Mouse (Mus musculus) intestine, embryonic 16.5 days (tissue): ENCODE data around the gene Asah2. TPM values are rescaled to one million over a fixed set of nuclear protein-coding genes. Genes with fewer than 3 reads are reported as not detected.

ENCODE experiments used
- ATAC-seq: fragments of 200-750 bp; cut with Nextera tagmentation; 2 replicates; pipeline ENCODE4 v1.8.0; 2017; ENCODE audit warnings: moderate TSS enrichment, moderate library complexity
- H3K27ac ChIP-seq: fragments of 300-500 bp; sonication (generic); 2 replicates; pipeline ENCODE4 v1.5.1; 2014; ENCODE audit warnings: mild to moderate bottlenecking, low read length
- H3K27me3 ChIP-seq: fragments of 300-500 bp; sonication (generic); replicated peaks from 2 replicates; pipeline ENCODE4 v1.6.1; 2014; ENCODE audit warnings: low read length, control low read depth, mixed read lengths; ENCODE audit not compliant: control insufficient read depth, insufficient read depth
- H3K36me3 ChIP-seq: fragments of 300-500 bp; sonication (generic); 2 replicates; pipeline ENCODE4 v1.6.1; 2014; ENCODE audit warnings: low read length, control low read depth; ENCODE audit not compliant: control insufficient read depth, insufficient read depth
- H3K4me1 ChIP-seq: fragments of 300-500 bp; sonication (generic); 2 replicates; pipeline ENCODE4 v1.6.1; 2014; ENCODE audit warnings: low read length, control low read depth, mixed read lengths; ENCODE audit not compliant: control insufficient read depth, insufficient read depth
- H3K4me2 ChIP-seq: fragments of 300-500 bp; sonication (generic); 2 replicates; pipeline ENCODE4 v1.6.1; 2014; ENCODE audit warnings: low read depth, low read length, control low read depth
- H3K4me3 ChIP-seq: fragments of 300-500 bp; sonication (generic); 2 replicates; pipeline ENCODE4 v1.5.1; 2014; ENCODE audit warnings: mild to moderate bottlenecking, low read length
- H3K9ac ChIP-seq: fragments of 300-500 bp; sonication (generic); 2 replicates; pipeline ENCODE4 v1.6.1; 2014; ENCODE audit warnings: low read depth, low read length
- H3K9me3 ChIP-seq: fragments of 300-500 bp; sonication (generic); 2 replicates; pipeline ENCODE4 v1.6.1; 2016; ENCODE audit warnings: low read length, control low read depth; ENCODE audit not compliant: control insufficient read depth
- WGBS: fragments of 180-500 bp; shearing (Covaris S2); extraction: QIAGEN DNeasy Blood & Tissue Kit; methylation state at CpG from one replicate; pipeline ENCODE4 v1.1.7; 2014; 5-methylcytosine and 5-hydroxymethylcytosine counted together
- polyA plus RNA-seq: library from polyadenylated mRNA; unstranded; fragments of >200 nt; fragmentation: Nextera tagmentation; extraction: Ambion mirVana; gene quantifications from 2 replicates; pipeline ENCODE4 v1.2.1, GENCODE M21; 2015

The Asah2 gene
- polyA plus RNA-seq, 1 experiment from 2014 or later, result 4.4 TPM

- Histone ChIP-seq H3K36me3 (no peaks in the 10 kb centered on the region), H3K9ac (no peak overlapping the region), H3K27ac (no peak overlapping the region), H3K4me3 (no peak overlapping the region), H3K4me2 (no peak overlapping the region), H3K9me3 (no peaks in the 10 kb centered on the region), H3K4me1 (peaks cover 3% of the 10 kb centered on the region; the same call in 1 of the 2 replicates), H3K27me3 (no peaks in the 10 kb centered on the region)
- no peak for ATAC-seq
- 87% methylated on average over 8 of the region's 8 CpGs for WGBS
Measured at GRCm38 (mm10) chr19:32111866-32112790, 4.1 kb upstream of the Asah2 start.

DNA sequence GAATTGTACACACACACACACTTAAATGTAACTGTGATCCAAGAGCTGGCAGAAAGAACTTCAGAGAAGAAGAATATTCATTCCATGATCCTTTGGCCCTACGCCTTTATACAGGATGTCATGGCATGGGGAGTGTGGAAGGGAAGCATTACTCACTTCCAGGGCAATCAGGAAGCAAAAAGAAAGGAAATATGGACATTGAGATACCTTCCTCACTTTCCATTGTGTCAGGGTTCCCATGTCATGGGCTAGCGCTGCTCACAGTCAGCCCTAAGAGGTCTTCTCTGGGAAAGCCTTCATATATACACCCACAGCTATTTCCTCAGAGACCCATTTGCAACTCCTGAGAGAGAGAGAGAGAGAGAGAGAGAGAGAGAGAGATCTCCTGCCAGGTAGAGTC is 1.3 kb downstream of the Asah2 start:
- no peak for ATAC-seq
- Histone ChIP-seq H3K4me1 (peaks cover 16% of the 10 kb centered on the region), H3K9ac (no peak overlapping the region), H3K4me2 (peak overlapping the region; percentile 63), H3K27me3 (no peaks in the 10 kb centered on the region), H3K27ac (peak overlapping the region; percentile 99; the same call in 1 of the 2 replicates), H3K9me3 (no peaks in the 10 kb centered on the region), H3K36me3 (no peaks in the 10 kb centered on the region), H3K4me3 (peak overlapping the region; percentile 73; the same call in 1 of the 2 replicates)
- 88% methylated on average over 2 of the region's 2 CpGs for WGBS

DNA sequence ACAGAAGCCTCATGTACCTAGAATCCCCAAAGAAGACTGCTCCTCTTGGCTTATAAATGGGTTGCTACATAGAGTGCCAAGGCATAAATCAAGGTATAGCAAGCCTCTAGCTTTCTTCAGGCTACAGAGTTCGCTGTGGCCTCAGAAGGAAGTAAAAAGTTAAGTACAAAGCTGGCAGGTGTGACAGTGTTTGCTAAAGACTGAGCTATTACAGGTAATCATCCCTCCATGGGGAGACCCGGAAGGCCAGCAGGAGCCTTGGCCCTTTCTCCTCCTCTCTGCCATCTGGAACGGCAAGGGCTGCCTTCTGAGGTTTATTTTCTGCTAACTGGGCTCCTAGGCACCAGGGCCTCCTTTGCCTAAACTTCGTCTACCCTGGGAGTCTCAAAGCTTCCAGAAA is 3.8 kb downstream of the Asah2 start:
- WGBS, result 45% methylated on average over 4 of the region's 4 CpGs
- Histone ChIP-seq H3K4me1 (peaks cover 16% of the 10 kb centered on the region), H3K9me3 (no peaks in the 10 kb centered on the region), H3K36me3 (no peaks in the 10 kb centered on the region), H3K4me3 (no peak overlapping the region), H3K27me3 (no peaks in the 10 kb centered on the region), H3K27ac (peak overlapping the region; percentile 82), H3K4me2 (no peak overlapping the region), H3K9ac (0 out of 2 replicates have a peak overlapping the region, but pooled peaks have one; percentile 11)
- ATAC-seq, result peak; percentile 51

GRCm38 (mm10) chr19:32102976-32103300 is 5.1 kb downstream of the Asah2 start:
- Histone ChIP-seq H3K36me3 (no peaks in the 10 kb centered on the region), H3K4me3 (no peak overlapping the region), H3K4me2 (no peak overlapping the region), H3K9me3 (no peaks in the 10 kb centered on the region), H3K27ac (no peak overlapping the region), H3K27me3 (no peaks in the 10 kb centered on the region), H3K4me1 (peaks cover 16% of the 10 kb centered on the region), H3K9ac (no peak overlapping the region)
- no peak for ATAC-seq
- WGBS, result 19% methylated on average over 9 of the region's 9 CpGs

DNA sequence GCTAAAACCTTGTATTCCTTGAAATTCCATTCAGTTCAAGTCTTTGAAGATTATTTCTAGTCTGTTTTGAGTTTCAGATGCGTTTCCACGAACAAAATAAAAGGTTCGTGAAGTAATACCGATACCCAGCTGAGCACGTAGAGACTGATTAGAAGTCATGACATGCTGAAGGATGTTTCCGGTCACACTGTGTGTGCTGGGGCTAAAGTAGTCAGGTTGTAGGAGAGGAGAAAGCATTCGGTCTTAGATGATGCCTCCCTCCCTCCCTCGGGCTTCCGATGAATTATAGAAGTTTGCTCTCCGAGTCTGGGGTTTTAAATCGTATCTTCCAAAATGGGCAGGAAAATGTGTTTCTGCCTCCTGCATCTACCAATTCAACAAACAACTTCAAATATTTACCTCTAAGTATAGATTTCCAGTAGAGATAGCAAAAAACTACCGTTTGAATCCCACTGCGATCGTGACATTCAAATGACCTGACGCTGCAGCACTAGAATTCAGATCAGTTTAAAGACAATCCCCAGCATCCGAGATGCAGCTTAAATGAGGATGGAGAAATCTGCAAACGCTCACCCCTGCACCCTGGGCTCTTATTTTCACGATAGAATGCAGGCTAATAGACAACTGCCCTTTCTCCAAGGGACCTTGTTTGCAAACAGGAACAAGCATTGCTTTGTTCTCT is 5.6 kb downstream of the Asah2 start:
- Histone ChIP-seq H3K27ac (no peak overlapping the region), H3K36me3 (no peaks in the 10 kb centered on the region), H3K4me3 (no peak overlapping the region), H3K9ac (no peak overlapping the region), H3K4me2 (no peak overlapping the region), H3K9me3 (no peaks in the 10 kb centered on the region), H3K4me1 (peaks cover 16% of the 10 kb centered on the region), H3K27me3 (no peaks in the 10 kb centered on the region)
- 39% methylated on average over 18 of the region's 18 CpGs for WGBS
- ATAC-seq, result no peak

- Histone ChIP-seq H3K36me3 (no peaks in the 10 kb centered on the region), H3K27me3 (no peaks in the 10 kb centered on the region), H3K9ac (no peak overlapping the region), H3K4me1 (no peaks in the 10 kb centered on the region), H3K4me3 (no peak overlapping the region), H3K4me2 (no peak overlapping the region), H3K9me3 (no peaks in the 10 kb centered on the region), H3K27ac (no peak overlapping the region)
- no peak for ATAC-seq
- WGBS, result 78% methylated on average over 3 of the region's 3 CpGs
Measured at GRCm38 (mm10) chr19:32098582-32098981, 9.4 kb downstream of the Asah2 start.

- H3K9me3 ChIP-seq, result no peaks in the 10 kb centered on the region
- no peak overlapping the region for H3K4me2 ChIP-seq
- peak; percentile 89 for ATAC-seq
- no peak overlapping the region for H3K4me3 ChIP-seq
- 78% methylated on average over 4 of the region's 4 CpGs for WGBS
- no peak overlapping the region for H3K9ac ChIP-seq
- no peaks in the 10 kb centered on the region for H3K27me3 ChIP-seq
- H3K4me1 ChIP-seq, result no peaks in the 10 kb centered on the region
- H3K27ac ChIP-seq, result peak overlapping the region; percentile 49; the same call in 1 of the 2 replicates
- H3K36me3 ChIP-seq, result no peaks in the 10 kb centered on the region
Measured at GRCm38 (mm10) chr19:32092358-32092757, 15.7 kb downstream of the Asah2 start.

GRCm38 (mm10) chr19:32090804-32091203 is 17.2 kb downstream of the Asah2 start:
- Histone ChIP-seq H3K4me1 (no peaks in the 10 kb centered on the region), H3K27me3 (no peaks in the 10 kb centered on the region), H3K9ac (no peak overlapping the region), H3K9me3 (no peaks in the 10 kb centered on the region), H3K4me2 (no peak overlapping the region), H3K36me3 (no peaks in the 10 kb centered on the region), H3K4me3 (no peak overlapping the region), H3K27ac (no peak overlapping the region)
- ATAC-seq, result no peak
- WGBS, result 89% methylated on average over 4 of the region's 4 CpGs

- no peak for ATAC-seq
- Histone ChIP-seq H3K36me3 (no peaks in the 10 kb centered on the region), H3K4me3 (no peak overlapping the region), H3K4me1 (no peaks in the 10 kb centered on the region), H3K9ac (no peak overlapping the region), H3K27ac (no peak overlapping the region), H3K4me2 (no peak overlapping the region), H3K27me3 (no peaks in the 10 kb centered on the region), H3K9me3 (no peaks in the 10 kb centered on the region)
- WGBS, result 92% methylated on average over 1 of the region's 1 CpGs
Measured at GRCm38 (mm10) chr19:32088570-32088969, 19.4 kb downstream of the Asah2 start.
